Mouse (Mus musculus) layer of hippocampus, adult 11-12 months (tissue): ENCODE measurements around the gene Slc47a1.
A peak's percentile ranks its signal among the peaks of the same experiment; 100 is the strongest.
"Not testable (repeated sequence)": the region's sequence is repeated elsewhere in the genome, so short reads cannot be mapped to it uniquely, and the experiment has no call there.

Experiments
- DNase-seq: peaks from one replicate; pipeline ENCODE4 v3.0.0; 2022; ENCODE audit warnings: low spot score

Slc47a1 gene

DNA sequence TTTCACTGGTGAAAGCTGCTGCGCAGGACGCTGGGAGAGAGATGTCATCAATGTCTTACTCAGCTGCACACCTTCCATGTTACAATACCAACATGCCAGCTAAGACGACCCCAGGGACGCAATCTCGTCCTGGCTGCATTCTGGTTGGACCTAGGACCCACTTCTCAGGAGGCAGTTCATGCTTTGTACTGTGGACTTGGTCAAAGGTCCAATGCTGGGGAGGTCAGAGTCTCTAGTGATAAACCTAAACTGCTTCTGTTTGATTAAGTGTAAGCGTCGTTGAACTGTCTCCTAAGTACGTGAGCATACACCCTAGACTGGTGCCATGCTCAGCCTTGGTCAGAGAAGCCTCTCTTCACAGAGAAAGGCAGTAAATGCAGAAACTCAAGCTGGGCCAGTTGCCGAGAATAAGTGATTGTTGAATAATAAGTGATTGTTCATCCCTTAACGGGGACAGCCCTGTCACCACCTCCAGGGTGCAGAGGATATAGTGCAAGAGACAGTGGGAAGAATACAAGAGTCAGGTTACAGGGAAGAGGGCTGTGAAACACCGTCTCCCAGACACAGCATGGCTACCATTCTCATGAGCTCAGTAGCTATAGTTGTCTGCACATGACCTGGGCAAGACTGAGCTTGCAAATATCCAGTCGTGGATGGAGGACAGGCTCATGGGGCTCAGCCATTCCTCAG lies 58.8 kb downstream of the Slc47a1 start:
- no peak for DNase-seq

DNA sequence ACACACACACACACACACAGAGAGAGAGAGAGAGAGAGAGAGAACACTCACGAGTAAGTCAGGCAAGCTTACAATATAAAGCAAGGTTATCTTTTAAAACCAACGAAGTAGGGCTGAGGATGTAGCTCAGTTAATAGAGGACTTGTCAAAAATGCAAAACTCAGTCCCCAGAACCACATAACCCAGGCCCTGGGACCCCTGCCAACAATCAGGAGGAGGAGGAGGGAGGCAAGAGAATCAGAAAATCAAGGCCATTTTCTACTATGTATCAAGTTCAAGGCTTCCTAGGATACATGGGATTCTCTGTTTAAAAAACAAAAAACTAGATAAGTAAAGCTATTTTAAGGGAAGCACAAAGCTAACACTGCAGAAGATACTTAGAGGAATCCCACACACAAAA lies 61.3 kb downstream of the Slc47a1 start:
- no peak for DNase-seq

DNA sequence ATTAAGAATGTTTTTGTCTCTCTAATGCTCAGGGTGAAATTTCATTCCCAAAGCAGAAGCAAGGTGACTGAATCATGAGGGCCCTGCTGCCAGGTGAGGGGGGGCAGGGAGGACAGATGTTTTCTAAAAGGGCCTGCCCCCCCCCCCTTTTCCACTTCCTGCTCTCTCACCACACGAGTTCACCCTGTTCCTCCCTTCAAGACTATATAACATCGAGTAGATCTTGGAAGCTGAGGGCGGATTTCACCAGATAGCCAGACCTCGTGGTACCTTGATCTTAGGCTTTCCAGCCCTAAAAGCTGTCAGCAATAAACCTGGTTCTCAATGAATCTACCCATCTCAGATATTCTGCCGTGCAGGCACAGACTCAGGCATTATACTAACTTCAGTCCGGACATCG lies 67.8 kb downstream of the Slc47a1 start:
- no peak for DNase-seq

DNA sequence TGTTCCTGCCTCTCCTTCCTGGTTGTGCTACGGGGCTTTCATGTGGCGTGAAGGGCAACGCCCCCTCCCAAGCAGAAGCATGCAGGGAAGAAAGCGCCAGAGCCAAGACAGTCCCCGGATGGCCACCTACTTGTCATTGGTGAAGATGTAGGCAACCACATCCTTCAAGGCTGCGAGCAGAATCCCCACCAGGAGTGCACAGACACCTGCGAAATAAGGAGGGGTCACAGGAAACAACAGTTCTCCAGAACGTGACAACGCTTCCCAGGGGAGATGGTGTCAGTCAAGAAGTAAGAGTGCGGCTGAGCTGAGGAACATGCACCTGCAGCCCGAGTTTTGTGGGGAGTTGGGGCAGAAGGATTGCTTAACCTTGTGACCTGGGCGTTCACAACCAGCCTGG lies 68.3 kb downstream of the Slc47a1 start:
- DNase-seq: no peak

DNA sequence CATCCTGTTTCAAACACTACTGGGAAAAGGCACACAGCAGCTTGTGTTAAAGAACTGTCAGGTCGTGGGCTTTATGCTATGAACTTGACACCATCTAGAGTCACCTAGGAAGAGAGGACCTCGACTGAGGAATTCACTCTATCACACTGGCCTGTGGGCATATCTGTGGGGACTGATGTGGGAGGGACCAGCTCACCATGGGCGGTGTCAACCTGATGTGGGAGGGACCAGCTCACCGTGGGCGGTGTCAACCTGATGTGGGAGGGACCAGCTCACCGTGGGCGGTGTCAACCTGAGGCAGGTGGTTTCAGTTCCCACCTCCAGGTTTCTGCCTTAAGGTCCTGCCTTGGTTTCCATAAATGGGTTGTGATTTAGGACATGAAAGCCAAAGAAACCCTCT lies 70.3 kb downstream of the Slc47a1 start:
- no peak for DNase-seq

DNA sequence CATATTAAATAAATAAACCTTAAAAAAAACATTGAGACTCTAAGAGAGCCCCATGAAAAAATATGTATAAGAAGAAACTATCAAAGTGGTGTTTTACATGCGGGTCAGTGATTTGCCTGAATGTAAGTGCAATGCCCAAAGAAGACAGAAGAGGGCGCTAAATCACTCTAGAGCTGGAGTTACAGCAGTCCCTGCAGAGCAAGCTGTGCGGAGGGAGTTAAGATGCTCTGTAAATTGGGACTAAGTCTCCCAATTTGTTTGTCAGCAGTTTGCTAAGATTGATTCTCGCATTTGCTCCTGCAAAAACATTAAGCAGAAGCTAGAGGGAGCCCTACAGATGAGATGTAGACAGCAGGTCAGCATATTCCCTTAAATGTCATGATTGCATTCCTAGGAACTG lies 72.8 kb downstream of the Slc47a1 start:
- peak; percentile 56 for DNase-seq

DNA sequence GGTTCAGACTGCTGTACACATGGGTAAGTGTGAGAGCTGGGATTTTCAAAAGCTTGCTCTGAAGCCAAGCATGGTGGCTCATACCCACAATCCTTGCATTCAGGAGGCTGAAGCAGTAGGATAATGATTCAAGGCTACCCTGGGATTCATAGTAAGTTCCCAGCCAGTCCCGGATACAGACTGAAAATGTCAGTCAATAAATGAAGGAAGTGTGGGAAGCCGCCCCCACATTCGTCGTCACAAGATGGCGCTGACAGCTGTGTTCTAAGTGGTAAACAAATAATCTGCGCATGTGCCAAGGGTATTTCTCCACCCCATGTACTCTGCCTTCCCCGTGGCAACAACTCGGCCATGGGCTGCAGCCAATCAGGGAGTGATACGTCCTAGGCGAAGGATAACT lies 73.6 kb downstream of the Slc47a1 start:
- not testable (repeated sequence) for DNase-seq

DNA sequence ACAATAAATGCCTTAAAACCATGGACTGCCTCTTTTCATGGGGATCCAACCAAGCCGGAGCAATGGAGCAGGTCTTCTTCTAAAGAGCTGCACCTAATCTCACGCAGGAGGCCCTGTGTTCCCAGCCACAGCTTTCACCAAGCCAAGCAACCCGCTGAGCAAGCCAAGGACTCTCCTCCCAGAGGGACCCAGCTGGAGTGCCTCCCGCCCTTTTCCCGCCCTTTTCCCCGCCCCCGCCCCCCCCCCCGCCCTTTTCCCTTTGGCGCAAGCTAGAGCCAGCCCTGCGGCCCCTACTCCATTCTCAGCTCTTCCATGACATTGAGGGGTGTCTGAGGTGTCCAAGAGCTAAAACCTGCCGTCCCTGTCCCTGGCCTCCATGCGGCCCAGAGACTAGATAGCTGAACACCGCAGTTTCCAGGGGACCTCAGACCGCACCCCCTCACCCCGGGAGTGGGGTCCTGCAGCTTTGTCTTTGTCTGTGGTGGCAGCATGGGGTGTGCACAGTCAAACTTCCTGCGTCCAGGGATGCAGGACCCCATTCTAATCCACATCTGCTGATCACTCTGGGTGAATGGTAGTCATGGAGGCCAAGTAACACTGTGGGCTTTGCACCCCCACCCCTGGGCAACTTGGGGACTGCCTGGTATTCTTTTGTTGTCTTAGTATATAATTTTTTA lies 77.3 kb downstream of the Slc47a1 start:
- DNase-seq: no peak

DNA sequence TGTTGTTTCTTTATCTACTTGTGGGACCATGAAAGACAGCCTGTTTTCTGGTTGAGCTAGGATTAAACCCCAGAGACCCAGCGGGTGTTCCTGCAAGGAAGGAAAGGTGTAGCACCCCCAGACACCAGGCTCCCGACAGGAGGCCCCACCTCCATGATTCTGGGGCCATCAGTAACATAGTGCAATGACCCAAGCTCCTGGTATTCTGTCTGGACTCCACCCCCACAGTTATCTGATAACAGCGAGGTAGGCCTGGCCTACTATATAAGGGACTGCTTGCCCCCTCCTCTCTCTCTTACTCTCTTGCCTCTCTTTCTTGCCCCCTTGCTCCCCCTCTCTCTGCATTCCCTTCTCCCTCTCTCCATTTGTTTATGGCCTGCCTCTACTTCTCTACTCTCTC lies 77.9 kb downstream of the Slc47a1 start:
- no peak for DNase-seq

DNA sequence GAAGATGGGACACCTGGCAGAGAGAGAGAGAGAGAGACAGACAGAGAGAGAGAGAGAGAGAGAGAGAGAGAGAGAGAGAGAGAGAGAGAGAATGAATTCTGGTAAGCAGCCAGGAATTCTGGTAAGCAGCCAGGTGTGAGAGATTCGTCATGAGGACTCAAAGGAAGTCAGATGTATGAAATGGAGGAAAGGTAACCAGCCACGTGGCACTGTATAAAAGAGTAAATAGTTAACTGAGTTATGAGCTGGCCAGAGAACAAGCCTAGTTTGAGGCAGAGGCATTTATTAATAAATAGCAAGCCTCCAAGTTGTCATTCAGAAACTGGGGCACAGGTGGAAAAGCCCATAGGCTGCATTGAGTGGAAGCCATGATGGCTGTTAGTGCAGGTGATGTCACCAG lies 80.2 kb downstream of the Slc47a1 start:
- DNase-seq: no peak

DNA sequence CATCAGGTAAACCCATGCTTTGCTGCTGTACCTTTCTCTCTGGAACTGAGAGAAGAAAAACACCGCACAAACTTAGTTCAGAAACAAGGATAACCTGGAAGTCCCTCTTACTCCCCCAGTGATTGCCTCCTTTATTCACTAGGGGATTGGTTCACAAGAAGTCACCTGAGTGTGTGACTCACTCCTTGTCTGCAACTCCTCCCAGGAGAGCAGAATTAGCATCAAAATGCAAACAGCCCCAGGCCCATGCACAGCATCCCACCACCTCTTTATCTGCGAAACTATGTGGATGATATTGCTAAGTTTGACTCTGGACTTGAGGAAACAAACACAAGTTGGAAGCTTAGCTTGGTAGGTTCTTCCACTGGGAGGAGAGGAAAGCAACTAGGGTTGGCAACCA lies 80.8 kb downstream of the Slc47a1 start:
- no peak for DNase-seq

DNA sequence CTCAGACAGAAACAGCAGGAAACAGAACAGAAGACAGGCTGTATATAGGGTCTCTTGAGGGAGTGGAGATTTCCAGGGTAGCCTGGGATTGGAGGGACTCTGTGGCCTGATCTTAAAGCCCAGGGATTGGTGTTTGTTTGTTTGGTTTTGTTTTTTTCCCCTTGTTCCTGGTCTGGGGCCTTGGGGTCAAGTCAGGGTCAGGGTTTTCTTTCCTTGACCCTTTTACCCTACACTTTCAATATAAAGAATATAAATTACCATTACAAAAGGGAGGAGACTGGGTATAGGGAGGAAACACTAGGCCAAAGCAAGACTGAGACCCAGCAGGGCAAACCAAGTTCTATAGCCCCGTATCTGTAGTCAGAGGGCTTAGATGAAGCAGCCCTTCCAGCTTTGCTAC lies 81.6 kb downstream of the Slc47a1 start:
- no peak for DNase-seq

DNA sequence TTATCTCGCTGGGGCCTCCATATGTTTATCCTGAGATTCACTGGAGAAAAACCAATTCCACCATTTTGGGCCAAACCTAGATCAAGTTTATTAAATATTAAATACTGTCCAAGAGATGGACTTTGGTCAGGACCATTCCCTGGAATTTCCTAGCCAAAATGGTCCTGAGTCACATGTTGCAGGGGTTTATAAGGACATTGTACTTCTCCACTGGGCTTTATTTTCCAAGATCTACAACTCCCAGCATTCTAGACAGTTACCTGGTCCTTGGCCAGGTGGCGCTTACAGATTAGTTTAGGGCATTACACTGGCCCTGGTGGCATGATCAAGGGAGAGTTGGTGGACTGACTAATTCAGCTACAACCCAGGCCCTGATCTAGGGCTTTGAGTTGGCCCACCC lies 82.6 kb downstream of the Slc47a1 start:
- DNase-seq: no peak

DNA sequence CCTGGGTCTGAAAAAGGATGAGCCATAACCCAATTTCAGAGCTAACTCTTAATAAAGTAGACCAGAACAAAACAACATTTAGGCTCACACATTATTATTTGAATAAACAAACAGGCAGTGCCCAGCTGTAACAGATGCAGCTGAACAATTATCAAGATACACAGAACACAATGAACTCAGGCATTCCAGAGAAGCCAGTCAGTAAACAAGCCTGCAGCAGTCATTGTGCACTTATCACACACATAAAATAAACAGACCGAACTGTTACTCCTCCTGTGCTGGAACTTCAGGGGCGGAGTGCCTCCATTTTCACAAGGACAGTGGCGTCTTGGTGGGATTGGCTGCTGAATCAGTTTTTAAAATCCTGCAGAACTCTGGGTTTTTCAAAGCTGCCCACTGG lies 83.7 kb downstream of the Slc47a1 start:
- DNase-seq: no peak
